Mouse (Mus musculus) telencephalon, adult 2 months (tissue): ENCODE data around the gene Tmem151a.

Experiments
- DNase-seq: peaks from one replicate; pipeline ENCODE4 v3.0.0-alpha.2; 2011; ENCODE audit warnings: low read depth, low spot score

The Tmem151a gene

GRCm38 (mm10) chr19:5048138-5049056 lies 36.9 kb downstream of the Tmem151a start:
- peak; percentile 79 for DNase-seq

DNA sequence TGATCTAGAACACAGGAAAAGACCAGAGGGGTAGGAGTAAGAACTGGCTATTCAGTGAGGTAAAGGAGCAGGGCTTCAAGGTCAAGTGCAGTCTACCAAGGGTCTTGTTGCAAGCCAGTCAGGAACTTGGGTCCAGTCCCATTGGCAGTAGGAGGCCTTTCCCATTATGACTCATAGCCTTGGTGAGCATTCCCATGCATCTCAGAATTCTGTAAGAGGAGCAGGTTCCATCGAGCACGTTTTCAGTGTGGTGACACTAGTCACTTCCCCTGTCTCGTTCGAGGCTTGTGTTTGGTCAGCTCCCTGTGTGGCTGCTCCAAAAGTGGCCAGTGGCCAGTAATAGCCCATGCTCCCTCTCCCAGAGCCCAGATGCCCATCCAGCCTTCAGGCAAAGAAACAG lies 39.8 kb downstream of the Tmem151a start:
- DNase-seq, result no peak

DNA sequence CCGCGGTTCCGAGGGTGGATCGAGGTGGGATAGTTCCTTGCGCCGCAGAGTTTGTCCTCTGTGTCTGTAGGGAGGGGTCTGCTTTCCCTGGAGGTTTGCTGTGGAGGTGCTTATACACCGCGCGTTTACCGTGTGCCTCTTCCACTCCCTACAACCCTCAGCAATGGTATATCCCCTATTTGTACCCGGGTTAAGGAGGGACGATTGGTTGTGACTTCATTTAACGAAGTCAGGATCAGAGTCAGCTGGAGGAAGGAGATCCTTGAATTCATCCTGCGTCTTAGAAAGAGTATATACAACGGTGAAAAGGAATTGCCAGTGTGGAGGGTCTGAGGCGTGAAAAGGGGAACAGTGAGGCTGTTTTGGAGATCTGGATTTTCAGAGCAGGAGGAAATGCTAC lies 43.7 kb downstream of the Tmem151a start:
- DNase-seq, result no peak

DNA sequence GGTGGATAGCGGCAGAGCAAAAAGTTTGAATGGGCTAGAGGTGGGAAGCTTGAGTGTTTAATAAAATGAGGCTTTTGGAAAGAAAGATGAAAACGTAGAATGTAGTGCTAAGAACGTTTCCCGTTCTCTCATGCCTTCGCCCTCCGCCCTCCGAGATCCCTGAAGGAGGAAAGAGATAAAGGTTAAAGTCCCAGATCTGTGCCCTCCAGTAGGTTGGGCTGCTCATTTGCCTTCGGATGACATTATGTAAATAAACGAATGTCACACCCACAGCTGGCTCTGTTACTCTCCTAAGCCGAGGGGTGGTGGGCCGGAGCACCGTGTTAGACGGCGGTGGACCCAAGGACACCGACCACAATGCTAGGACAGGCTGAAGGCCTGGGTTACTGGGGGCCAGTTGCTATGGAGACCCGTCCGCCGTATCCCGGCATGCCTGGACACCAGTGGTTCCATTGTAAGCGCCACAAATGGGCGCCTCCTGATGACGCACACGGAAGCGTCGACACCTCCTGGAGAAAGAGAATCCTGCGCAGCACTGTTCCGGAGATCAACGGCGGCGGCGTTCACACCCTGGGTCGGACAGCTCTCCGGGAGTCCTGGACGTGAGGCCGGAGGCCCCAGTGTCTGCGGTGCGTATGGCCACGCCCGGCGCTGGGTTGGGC lies 44.3 kb downstream of the Tmem151a start, which contains the start of gene Brms1:
Gene Brms1, plus strand, starts transcription at position 493 of the 662 bp plus-strand sequence.
- DNase-seq, result peak; percentile 93

DNA sequence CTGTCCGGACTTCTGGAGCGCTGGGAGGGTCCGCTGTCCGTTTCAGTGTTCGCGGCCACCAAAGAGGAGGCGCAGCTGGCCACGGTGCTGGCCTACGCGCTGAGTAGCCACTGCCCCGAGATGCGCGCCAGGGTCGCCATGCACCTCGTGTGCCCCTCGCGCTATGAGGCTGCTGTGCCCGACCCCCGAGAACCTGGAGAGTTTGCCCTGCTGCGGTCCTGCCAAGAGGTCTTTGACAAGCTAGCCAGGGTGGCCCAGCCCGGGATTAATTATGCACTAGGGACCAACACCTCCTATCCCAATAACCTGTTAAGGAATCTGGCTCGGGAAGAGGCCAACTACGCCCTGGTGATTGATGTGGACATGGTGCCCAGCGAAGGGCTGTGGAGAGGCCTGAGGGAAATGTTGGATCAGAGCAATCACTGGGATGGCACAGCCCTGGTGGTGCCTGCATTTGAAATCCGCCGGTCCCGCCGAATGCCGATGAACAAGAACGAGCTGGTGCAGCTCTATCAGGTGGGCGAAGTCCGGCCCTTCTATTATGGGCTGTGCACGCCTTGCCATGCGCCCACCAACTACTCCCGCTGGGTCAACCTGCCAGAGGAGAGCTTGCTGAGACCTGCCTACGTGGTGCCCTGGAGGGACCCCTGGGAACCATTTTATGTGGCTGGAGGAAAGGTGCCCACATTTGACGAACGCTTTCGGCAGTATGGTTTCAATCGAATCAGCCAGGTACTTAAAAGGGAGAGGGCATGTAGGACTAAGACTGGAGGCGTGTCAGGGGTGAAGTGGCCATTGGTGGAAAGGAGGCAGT lies 45.8 kb downstream of the Tmem151a start:
- no peak for DNase-seq

DNA sequence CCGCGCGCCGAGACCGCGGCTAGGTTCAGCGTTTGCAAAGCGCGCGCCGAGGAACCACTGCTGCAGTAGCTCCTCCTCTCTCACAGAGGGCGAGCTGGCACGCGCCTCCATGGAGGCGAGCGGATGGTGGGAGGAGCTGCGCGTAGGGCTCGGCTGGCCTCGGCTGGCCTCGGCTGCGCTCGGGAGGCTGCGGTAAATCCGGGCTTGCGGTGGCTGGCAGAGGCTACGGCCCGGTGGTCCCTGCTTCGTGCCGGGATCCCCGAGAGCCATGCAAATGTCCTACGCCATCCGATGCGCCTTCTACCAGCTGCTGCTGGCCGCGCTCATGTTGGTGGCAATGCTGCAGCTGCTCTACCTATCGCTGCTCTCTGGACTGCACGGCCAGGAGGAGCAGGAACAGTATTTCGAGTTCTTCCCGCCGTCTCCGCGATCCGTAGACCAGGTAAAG lies 46.6 kb downstream of the Tmem151a start, which contains the start of the genes B4gat1 and AC124502.3:
Gene B4gat1, plus strand, starts transcription at position 118 of the 448 bp plus-strand sequence.
Gene AC124502.3, plus strand, starts transcription at position 183 of the 448 bp plus-strand sequence.
- peak; percentile 86 for DNase-seq

- DNase-seq, result peak; percentile 77
Observed at GRCm38 (mm10) chr19:5037678-5038571, 47.4 kb downstream of the Tmem151a start.

GRCm38 (mm10) chr19:5036577-5036976 lies 48.8 kb downstream of the Tmem151a start:
- DNase-seq, result no peak

DNA sequence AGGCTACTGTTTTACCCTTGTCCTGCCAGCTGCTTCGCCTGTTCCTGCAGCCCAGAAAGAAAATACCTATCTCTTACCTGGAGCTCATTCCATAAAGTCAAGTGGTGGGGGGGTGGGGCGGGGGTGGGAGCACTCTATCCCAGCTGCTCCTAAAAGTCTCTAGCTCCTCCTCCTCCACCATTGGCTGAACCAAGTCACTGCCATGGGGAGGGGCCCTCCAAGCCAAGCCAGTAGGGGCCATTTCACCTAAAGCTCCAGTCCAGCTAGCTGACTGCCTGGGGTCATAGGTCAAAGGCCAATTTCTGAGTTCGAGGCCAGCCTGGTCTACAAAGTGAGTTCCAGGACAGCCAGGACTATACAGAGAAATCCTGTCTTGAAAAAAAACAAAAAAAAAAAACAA lies 52.6 kb downstream of the Tmem151a start:
- DNase-seq, result no peak

DNA sequence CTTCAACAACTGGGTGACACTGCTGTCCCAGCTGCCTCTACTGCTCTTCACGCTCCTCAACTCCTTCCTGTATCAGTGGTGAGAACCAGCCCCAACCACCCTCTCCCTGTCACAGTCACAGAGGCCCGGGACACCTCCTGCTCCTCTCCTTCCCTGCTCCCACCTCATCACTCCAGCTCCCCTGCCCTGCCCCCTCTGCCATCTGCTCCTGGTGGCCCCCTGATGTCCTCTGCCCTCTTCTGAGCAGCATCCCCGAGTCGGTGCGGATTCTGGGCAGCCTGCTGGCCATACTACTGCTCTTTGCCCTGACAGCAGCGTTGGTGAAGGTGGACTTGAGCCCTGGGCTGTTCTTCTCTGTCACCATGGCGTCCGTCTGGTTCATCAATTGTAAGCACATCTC lies 59.2 kb downstream of the Tmem151a start:
- DNase-seq, result no peak

DNA sequence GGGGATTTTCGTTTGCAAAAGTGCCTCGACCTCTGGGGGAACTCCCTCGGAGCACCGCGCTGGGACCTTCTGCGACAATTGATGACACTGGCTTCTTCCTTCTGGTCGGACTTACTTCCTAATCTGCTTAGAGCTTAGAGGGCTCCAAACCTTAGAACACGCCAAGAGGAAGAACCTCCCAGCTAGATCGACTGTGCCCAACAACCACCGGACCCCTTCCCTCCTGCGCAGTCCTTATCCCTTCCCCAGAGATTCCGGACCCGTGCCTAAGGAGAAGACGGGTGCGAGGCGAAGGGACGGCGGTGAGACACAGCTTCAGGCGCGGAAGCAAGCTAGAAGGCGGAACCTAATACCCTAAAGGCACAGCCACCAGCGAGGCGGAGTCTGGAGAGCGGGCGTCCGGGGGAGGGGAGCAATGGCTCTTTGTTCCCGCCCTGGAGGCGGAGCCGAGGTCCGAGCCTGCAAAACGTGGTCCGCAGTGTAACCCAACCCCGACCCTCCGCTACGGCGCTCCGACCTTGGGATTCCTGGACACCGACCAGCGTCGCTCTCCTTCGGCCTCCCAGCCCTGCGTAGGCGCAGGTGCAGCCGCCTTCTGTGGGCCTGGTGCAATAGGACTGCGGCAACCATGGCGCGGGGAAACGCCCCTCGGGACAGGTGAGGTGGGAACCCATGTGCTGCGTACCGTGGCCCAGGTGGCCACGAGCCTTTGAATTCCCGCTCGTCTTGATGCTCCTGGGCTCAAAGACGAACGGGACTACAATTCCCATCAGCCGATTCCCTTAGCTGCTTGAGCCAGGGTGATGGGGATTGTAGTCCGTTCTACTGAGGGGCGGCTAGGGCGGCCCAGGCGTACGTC lies 61.5 kb downstream of the Tmem151a start, which contains the start of gene Slc29a2:
Gene Slc29a2, plus strand, starts transcription at position 240 of the 859 bp plus-strand sequence.
- peak; percentile 85 for DNase-seq

DNA sequence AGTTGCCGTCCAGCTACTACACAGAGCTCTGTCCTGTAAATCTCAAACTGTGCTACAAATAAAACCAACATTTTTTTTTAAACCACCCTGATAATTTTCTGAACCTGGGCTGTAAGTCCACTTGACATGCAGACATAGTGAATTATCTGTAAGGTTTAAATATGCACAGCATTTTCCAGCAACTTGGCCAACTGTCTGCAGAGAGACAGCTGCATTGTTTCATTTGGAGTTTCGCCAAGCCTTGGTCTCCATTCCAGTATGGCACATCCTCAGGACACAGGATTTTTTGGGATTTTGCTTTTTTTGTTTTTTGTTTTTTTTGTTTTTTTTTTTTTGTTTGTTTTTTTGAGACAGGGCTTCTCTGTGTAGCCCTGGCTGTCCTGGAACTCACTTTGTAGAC lies 63.9 kb downstream of the Tmem151a start:
- DNase-seq, result no peak
